Mouse (Mus musculus): ENCODE data around the gene Shc1. TPM values are rescaled to one million over a fixed set of nuclear protein-coding genes. Genes with fewer than 3 reads are reported as not detected.
"Not testable (repeated sequence)": the region's sequence is repeated elsewhere in the genome, so short reads cannot be mapped to it uniquely, and the experiment has no call there.

The Shc1 gene
- polyA plus RNA-seq, 1 experiment: 86.3 TPM

DNA sequence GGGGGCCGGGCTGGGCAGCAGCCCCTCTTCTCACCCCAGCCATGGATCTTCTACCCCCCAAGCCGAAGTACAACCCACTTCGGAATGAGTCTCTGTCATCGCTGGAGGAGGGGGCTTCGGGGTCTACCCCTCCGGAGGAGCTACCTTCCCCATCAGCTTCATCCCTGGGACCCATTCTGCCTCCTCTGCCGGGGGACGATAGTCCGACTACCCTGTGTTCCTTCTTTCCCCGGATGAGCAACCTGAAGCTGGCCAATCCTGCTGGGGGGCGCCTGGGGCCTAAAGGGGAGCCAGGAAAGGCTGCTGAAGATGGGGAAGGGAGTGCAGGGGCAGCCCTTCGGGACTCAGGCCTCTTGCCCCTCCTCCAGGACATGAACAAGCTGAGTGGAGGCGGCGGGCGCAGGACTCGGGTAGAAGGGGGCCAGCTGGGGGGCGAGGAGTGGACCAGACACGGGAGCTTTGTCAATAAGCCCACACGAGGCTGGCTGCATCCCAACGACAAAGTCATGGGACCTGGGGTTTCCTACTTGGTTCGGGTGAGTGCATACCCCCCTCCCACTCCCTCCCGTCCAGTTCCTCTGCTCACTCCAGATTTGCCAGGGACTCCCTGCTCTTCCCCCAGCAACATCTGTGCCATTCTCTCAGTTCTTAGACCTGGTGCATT lies 3.7 kb downstream of the Shc1 start:
- H3K36me3 ChIP-seq (ENCODE audit: control insufficient read depth, insufficient read depth): peaks cover 45% of the 10 kb centered on the region

DNA sequence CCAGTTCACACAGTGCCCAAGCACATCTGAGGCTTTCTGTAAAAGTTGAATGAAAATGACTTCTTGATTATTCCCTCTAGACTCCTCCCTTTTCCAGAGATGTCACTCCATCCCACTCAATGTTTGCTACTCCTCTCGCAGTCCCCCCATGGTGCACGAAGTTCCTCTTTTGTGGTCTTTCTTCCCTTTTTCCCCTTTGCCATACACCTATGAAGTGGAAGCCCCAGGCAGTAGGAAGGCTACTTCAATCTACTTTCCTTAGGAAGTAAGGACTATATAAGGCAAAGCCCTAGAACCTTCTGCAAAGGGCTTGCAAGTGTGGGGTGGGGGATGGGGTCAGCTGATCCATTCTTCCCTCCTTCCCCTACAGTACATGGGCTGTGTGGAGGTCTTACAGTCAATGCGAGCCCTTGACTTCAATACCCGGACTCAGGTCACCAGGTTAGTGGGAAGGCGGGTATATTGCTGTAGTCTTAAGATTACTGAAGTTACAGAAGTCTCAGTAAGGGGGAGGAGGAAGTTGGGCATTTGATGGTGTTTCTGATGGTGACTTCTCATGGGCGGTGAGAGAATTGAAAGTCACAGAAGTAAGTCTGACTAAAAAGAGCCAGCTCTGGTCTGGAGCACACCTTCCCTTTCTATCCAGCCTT lies 4.4 kb downstream of the Shc1 start:
- peaks cover 31% of the 10 kb centered on the region for H3K79me3 ChIP-seq (ENCODE audit: low read depth)
- H3K36me3 ChIP-seq (ENCODE audit: control insufficient read depth, insufficient read depth): peaks cover 48% of the 10 kb centered on the region

More for the DNA sequence above, 3.7 kb downstream of the Shc1 start:
- Histone ChIP-seq H3K79me2 (ENCODE audit: control insufficient read depth, insufficient read depth) (peaks cover 73% of the 10 kb centered on the region), H3K27me3 (ENCODE audit: control insufficient read depth, insufficient read depth, insufficient read length) (no peaks in the 10 kb centered on the region), H3ac (ENCODE audit: control insufficient read depth, insufficient read length, low read depth) (peak overlapping the region; percentile 52), H3K4me3 (ENCODE audit: insufficient read depth, poor library complexity, severe bottlenecking) (peak overlapping the region; percentile 28), H3K79me3 (ENCODE audit: low read depth) (peaks cover 38% of the 10 kb centered on the region)
- TF ChIP-seq CTCF (IDR thresholded peaks at IDR 0.05; ENCODE audit: control insufficient read depth, insufficient read depth, insufficient read length) (no peak), USF1 (IDR thresholded peaks at IDR 0.05; ENCODE audit: low read depth) (no peak), MYOD1 (IDR thresholded peaks at IDR 0.05; ENCODE audit: control insufficient read depth, insufficient read length, low read depth) (no peak), MAX (IDR thresholded peaks at IDR 0.05) (no peak), MYOG (IDR thresholded peaks at IDR 0.05; ENCODE audit: control insufficient read depth, extremely low read depth, insufficient read length) (no peak), CEBPB (IDR thresholded peaks at IDR 0.05; ENCODE audit: low read depth) (no peak), FOSL1 (IDR thresholded peaks at IDR 0.05; ENCODE audit: insufficient read depth, low read length, poor library complexity, severe bottlenecking) (no peak)

DNA sequence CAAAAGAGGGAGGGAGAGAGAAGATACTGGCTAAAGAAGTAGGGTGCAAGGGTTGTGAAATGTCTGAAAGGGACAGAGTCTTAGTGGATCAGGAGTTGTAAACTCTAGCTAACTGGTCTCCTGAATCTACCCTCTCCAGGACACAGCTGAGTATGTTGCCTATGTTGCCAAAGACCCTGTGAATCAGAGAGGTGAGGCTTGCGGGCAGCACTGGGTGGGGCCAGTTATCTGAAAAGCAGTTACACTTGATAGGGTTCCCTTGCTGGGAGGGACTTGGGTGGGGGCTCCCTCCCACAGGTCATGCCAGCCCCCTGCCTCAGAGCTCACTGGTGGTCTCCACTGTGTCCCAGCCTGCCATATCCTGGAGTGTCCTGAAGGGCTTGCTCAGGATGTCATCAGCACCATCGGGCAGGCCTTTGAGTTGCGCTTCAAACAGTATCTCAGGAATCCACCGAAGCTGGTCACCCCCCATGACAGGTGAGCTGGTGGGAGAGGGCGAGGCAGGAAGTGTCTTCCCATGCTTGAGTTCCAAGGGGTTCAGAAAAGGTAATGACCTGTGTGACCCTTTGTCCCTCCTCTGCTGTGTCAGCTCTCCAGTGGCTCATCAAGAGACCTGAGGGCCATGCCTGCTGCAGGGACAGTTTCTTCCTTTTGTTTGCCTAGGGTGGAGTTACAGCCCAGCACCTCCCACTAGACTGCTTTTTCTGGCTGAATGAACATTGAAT lies 6.3 kb downstream of the Shc1 start:
- peaks cover 55% of the 10 kb centered on the region for H3K36me3 ChIP-seq (ENCODE audit: control insufficient read depth, insufficient read depth)
- H3K27me3 ChIP-seq (ENCODE audit: control insufficient read depth, insufficient read depth, insufficient read length): no peaks in the 10 kb centered on the region
- peaks cover 27% of the 10 kb centered on the region for H3K79me3 ChIP-seq (ENCODE audit: low read depth)
- no peak overlapping the region for H3K4me3 ChIP-seq (ENCODE audit: insufficient read depth, poor library complexity, severe bottlenecking)
- H3ac ChIP-seq (ENCODE audit: control insufficient read depth, insufficient read length, low read depth): no peak overlapping the region
- TF ChIP-seq FOSL1 (IDR thresholded peaks at IDR 0.05; ENCODE audit: insufficient read depth, low read length, poor library complexity, severe bottlenecking): no peak
- no peak for TF ChIP-seq MYOG (IDR thresholded peaks at IDR 0.05; ENCODE audit: control insufficient read depth, extremely low read depth, insufficient read length)
- TF ChIP-seq CEBPB (IDR thresholded peaks at IDR 0.05; ENCODE audit: low read depth): no peak
- no peak for TF ChIP-seq MAX (IDR thresholded peaks at IDR 0.05)
- TF ChIP-seq CTCF (IDR thresholded peaks at IDR 0.05; ENCODE audit: control insufficient read depth, insufficient read depth, insufficient read length): no peak
- TF ChIP-seq MYOD1 (IDR thresholded peaks at IDR 0.05; ENCODE audit: control insufficient read depth, insufficient read length, low read depth): no peak
- TF ChIP-seq USF1 (IDR thresholded peaks at IDR 0.05; ENCODE audit: low read depth): no peak
- H3K79me2 ChIP-seq (ENCODE audit: control insufficient read depth, insufficient read depth): peaks cover 57% of the 10 kb centered on the region

More for the DNA sequence above, 4.4 kb downstream of the Shc1 start:
- TF ChIP-seq FOSL1 (IDR thresholded peaks at IDR 0.05; ENCODE audit: insufficient read depth, low read length, poor library complexity, severe bottlenecking) (no peak), MAX (IDR thresholded peaks at IDR 0.05) (no peak), MYOG (IDR thresholded peaks at IDR 0.05; ENCODE audit: control insufficient read depth, extremely low read depth, insufficient read length) (no peak), CTCF (IDR thresholded peaks at IDR 0.05; ENCODE audit: control insufficient read depth, insufficient read depth, insufficient read length) (no peak), USF1 (IDR thresholded peaks at IDR 0.05; ENCODE audit: low read depth) (no peak), CEBPB (IDR thresholded peaks at IDR 0.05; ENCODE audit: low read depth) (no peak), MYOD1 (IDR thresholded peaks at IDR 0.05; ENCODE audit: control insufficient read depth, insufficient read length, low read depth) (no peak)
- Histone ChIP-seq H3ac (ENCODE audit: control insufficient read depth, insufficient read length, low read depth) (no peak overlapping the region), H3K27me3 (ENCODE audit: control insufficient read depth, insufficient read depth, insufficient read length) (no peaks in the 10 kb centered on the region), H3K79me2 (ENCODE audit: control insufficient read depth, insufficient read depth) (peaks cover 66% of the 10 kb centered on the region), H3K4me3 (ENCODE audit: insufficient read depth, poor library complexity, severe bottlenecking) (peak overlapping the region; percentile 28)

DNA sequence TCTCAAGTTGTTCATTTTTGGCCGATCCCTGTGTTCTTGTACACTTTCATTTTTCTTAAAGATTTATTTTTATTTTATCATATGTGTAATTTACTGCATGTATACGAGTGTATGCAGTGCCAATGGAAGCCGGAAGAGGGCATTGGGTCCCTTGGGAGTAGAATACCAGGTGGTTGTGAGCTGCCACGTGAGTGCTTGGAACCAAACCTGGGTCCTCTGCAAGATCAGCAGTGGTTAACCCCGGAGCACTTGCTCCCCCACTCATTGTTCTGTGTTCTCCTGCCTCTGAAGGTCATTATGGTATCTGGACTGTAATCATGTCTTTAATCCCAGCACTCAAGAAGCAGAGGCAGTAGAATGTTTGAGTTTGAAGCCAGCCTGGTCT lies 6.9 kb downstream of the Shc1 start:
- peaks cover 27% of the 10 kb centered on the region for H3K79me3 ChIP-seq (ENCODE audit: low read depth)
- no peak overlapping the region for H3ac ChIP-seq (ENCODE audit: control insufficient read depth, insufficient read length, low read depth)
- no peaks in the 10 kb centered on the region for H3K27me3 ChIP-seq (ENCODE audit: control insufficient read depth, insufficient read depth, insufficient read length)
- TF ChIP-seq CEBPB (IDR thresholded peaks at IDR 0.05; ENCODE audit: low read depth) (no peak), MAX (IDR thresholded peaks at IDR 0.05) (no peak), FOSL1 (IDR thresholded peaks at IDR 0.05; ENCODE audit: insufficient read depth, low read length, poor library complexity, severe bottlenecking) (no peak)
- H3K79me2 ChIP-seq (ENCODE audit: control insufficient read depth, insufficient read depth): peaks cover 52% of the 10 kb centered on the region
- H3K36me3 ChIP-seq (ENCODE audit: control insufficient read depth, insufficient read depth): peaks cover 55% of the 10 kb centered on the region
- no peak overlapping the region for H3K4me3 ChIP-seq (ENCODE audit: insufficient read depth, poor library complexity, severe bottlenecking)

DNA sequence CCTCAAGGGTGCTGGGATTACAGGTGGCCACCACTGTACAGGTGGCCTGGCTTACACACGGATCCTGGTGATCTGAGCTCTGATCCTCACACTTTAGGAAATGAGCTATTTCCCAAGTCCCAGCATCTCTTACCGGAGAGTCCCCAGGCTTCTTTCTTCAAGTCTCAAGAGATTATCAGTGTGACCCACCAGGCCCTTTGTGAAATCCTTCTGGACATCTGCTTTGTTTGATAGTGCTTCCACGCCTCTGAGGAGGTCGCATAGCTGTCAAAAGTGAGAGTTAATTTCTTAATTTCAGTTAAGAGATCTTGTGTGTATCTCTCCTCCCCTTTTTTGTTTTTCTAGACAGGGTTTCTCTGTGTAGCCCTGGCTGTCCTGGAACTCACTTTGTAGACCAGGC lies 7.6 kb downstream of the Shc1 start:
- Histone ChIP-seq H3K36me3 (ENCODE audit: control insufficient read depth, insufficient read depth) (peaks cover 55% of the 10 kb centered on the region), H3K4me3 (ENCODE audit: insufficient read depth, poor library complexity, severe bottlenecking) (no peak overlapping the region), H3K27me3 (ENCODE audit: control insufficient read depth, insufficient read depth, insufficient read length) (no peaks in the 10 kb centered on the region), H3K79me3 (ENCODE audit: low read depth) (peaks cover 26% of the 10 kb centered on the region), H3K79me2 (ENCODE audit: control insufficient read depth, insufficient read depth) (peaks cover 51% of the 10 kb centered on the region), H3ac (ENCODE audit: control insufficient read depth, insufficient read length, low read depth) (no peak overlapping the region)
- TF ChIP-seq MYOD1 (IDR thresholded peaks at IDR 0.05; ENCODE audit: control insufficient read depth, insufficient read length, low read depth) (no peak), CEBPB (IDR thresholded peaks at IDR 0.05; ENCODE audit: low read depth) (no peak), MYOG (IDR thresholded peaks at IDR 0.05; ENCODE audit: control insufficient read depth, extremely low read depth, insufficient read length) (no peak), CTCF (IDR thresholded peaks at IDR 0.05; ENCODE audit: control insufficient read depth, insufficient read depth, insufficient read length) (no peak), USF1 (IDR thresholded peaks at IDR 0.05; ENCODE audit: low read depth) (no peak), FOSL1 (IDR thresholded peaks at IDR 0.05; ENCODE audit: insufficient read depth, low read length, poor library complexity, severe bottlenecking) (no peak), MAX (IDR thresholded peaks at IDR 0.05) (no peak)

DNA sequence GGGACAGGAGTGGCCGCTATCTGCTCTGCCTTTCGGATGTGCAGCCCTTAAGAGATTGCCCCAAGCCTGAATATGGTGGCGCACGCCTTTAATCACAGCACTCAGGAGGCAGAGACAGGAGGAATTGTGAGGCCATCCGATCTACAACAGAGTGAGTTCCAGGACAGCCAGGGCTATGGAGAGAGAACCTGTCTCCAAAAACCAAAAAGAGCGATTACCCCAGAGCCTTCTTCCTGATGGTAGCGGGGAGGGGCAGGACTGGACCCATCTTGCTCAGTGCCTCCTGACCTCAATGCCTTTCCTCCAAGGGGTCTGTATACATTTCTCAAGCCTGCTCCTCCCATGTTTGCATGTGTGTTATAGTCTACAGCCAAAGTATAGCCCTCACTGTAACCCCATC lies 10.8 kb downstream of the Shc1 start:
- Histone ChIP-seq H3K79me2 (ENCODE audit: control insufficient read depth, insufficient read depth) (peaks cover 51% of the 10 kb centered on the region), H3K36me3 (ENCODE audit: control insufficient read depth, insufficient read depth) (peaks cover 59% of the 10 kb centered on the region)

More for the DNA sequence above, 10.8 kb downstream of the Shc1 start:
- peaks cover 33% of the 10 kb centered on the region for H3K79me3 ChIP-seq (ENCODE audit: low read depth)
- not testable (repeated sequence) for H3K4me3 ChIP-seq (ENCODE audit: insufficient read depth, poor library complexity, severe bottlenecking); H3ac ChIP-seq (ENCODE audit: control insufficient read depth, insufficient read length, low read depth); H3K27me3 ChIP-seq (ENCODE audit: control insufficient read depth, insufficient read depth, insufficient read length)
